Mouse (Mus musculus): ENCODE data around the gene Thbs2. TPM values are rescaled to one million over a fixed set of nuclear protein-coding genes. Genes with fewer than 3 reads are reported as not detected.

The Thbs2 gene
- total RNA-seq, 1 experiment from 2014 or later, result 1.7 TPM

DNA sequence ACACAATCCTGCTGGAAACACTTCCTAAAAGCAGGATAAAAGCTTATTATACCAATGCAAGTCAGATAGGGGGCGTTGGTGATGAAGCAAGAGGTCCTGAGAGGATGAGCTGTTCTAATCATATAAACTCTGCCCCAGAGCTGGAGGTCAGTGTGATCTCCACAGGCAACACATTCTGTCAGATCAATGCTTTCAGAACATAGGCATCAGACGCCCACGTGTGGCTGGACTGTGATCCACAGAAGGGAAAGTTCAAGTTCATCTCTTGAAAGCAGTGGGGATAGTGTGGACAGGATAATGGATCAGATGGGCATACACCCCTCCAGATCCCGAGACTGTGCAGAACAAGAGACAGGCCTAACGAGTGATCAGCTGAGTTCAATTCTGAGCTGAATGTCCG lies 4.2 kb upstream of the Thbs2 start:
- ATAC-seq (replicated peaks; ENCODE audit: low read depth, poor library complexity, severe bottlenecking), result no peak

DNA sequence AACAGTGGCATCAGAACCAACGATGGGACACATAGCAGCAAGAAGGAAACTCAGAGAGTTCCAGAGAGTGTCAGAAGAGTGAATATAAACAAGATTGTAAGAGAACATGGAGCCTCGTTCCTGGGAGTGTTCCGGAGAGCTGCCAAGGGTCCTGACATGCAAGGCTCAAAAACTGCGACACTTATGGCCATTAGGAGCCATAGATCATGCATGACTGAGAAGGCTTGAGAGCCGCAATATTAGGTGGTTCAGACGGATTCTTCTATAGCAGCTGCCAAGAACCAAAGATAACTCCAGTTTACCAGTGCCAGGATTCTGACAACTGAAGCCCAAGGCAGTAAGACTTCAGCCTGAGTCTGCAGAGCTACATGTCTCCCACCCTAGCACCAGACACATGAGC lies 3.1 kb upstream of the Thbs2 start:
- ATAC-seq (replicated peaks; ENCODE audit: low read depth, poor library complexity, severe bottlenecking), result no peak

DNA sequence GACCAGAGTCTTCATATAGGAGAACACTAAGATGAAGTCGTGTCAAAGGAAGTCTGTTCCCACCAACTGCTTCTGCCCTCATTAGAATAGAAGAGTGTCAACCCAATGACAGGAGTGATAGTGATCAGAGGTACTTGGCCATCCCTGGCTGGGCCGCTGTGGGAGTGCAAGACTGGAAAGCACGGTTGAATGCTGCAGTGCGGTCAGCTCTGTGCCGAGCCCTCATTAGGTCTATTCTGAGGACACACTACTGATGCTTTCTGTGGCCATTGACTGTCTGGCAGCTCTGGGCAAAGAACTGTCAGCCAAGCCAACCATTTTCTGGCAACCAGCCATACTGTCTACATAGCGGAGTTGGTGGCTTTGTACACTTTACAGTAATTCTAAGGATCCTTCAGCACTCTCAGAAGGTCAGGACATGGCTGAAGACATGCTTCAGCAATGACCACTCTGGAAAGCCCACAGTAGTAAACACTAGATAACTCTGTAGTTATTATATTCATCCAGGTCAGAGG lies 2.3 kb upstream of the Thbs2 start:
- ATAC-seq (replicated peaks; ENCODE audit: low read depth, poor library complexity, severe bottlenecking), result no peak

DNA sequence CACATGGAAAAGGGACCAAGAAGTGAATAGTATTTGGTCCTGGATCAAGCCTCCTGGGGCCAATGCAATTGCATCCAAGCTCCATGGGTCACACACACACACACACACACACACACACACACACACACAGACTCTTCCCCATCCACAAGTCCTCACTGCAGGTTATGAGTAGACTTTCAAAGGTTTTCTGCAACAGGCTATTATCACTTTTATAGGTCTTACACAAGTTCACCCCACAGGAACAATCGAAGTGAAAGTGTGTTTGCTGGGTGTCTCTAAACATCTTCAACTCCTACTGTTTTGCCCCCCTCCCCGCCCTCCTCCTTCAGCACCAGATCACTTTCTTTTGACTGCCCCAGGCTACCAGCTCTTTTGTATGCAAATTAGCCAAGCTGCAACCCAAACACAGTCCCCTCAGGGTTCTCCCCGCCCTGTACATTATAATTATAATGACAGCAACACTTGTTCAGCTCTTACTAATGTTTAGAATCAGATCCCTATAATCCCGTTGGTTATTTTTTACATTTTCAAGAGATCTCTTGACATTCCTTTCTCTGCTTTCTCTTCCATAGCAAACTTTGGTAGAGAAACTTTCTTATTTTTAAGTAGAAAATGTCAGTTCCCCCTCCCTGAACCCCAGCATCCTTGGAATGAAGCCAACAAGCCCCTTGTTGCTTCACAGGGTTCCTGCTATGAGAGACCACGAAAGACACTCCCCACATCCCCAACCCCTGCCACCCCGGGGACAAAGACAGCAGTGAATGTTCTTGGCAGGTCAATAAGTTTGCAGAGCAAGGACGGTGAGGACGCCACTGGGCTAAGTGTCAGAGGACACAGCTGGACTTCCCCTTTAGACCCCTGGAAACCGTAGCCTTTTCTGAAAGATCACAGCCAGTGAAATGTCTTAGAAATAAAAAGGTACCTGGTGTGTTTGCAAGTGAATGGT lies 714 bp downstream of the Thbs2 start:
- peak; percentile 37 for ATAC-seq (replicated peaks; ENCODE audit: low read depth, poor library complexity, severe bottlenecking)

DNA sequence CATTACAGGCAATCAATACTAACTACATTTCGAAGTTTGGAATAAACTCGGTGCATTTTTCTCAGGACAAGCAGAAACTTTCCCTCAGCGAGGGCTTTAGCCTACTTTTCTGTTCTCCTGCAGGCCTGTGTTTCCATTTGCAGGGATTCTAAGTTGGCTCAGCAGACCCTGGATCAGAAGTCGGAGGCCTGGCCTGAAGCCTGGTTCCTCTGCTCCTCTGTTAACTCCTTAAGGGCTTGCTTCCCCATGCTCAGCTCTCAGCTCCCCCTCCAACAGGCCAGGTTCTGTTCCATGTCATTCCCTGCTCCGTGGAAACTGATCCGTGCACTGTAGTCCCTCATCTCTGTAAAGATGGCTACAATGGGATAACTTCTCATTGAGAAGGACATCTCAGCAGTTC lies 2.1 kb downstream of the Thbs2 start:
- ATAC-seq (replicated peaks; ENCODE audit: low read depth, poor library complexity, severe bottlenecking), result no peak

DNA sequence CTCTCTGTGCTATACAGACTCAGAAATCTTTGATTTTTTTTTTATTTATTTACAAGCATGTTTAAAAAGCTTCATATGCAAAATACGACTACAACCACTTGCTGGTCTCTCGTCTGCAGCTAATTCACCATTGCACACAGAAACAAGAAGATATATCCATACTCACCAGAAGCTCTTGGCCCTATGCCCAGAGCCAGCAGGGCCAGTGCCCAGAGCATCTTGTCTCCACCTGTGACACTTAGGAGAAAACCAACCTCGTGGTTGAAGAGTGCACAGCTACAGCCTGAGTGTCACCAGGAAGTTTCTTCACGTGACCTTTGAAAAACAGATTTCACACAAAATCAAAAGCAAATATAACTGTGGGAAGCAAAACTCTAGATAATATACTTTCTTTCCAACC lies 2.8 kb downstream of the Thbs2 start:
- ATAC-seq (replicated peaks; ENCODE audit: low read depth, poor library complexity, severe bottlenecking), result no peak

DNA sequence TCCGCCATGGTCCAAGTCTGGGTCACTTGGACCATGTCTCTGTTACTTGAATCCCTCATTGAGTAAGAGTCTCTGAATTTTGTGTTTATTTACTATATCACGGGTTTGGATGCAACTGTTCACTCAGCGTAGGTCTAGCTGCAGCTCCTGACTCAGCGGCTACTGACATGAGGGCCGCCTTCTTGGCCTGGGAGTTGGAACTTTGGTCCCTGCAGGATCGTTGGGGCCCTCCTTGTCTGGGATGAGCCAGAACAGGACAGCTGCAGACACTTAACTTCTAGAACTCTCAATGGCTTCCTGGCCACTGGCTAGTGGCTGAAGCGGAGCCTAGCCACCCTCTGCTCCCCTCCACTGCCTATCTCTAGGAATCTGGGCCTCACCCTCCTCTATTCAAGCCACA lies 11.2 kb downstream of the Thbs2 start:
- ATAC-seq (replicated peaks; ENCODE audit: low read depth, poor library complexity, severe bottlenecking), result no peak

DNA sequence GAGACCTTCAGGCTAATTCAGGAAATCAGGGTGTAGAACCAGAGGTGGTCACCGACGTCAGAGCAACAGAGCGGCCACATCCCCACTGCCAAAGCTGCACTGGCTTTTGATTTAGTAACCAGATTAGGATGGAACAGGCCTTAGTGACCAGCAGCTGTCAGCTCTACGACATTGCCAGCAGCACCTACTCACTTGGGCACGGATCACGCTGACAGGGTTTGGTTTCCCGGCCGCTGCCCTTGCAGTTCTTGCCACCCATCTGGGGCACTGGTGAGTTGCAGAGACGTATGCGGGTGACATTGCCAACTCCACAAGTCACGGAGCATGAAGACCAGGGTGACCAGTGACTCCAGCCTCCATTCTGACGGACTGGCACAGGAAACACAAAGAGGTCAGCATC lies 13.0 kb downstream of the Thbs2 start:
- ATAC-seq (replicated peaks; ENCODE audit: low read depth, poor library complexity, severe bottlenecking), result no peak

DNA sequence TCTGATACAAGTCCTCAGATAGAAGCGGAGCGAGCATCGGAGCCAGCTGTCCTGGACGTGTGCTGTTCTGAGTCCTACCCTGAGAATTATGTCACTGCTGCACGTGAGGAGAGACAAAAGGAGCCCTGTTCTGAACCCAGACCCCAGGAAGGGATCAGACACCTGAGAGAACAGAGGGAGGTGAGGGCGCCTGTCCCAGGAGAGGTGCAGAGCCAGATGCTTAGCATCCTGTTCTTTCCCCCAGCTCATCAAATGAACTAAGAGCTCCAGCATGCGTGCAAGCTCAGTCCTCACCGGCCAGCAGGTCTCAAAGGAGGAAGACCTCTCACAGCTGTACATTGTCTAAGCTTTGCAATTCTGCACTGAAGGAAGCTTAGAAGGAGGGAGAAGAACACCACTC lies 16.8 kb downstream of the Thbs2 start:
- ATAC-seq (replicated peaks; ENCODE audit: low read depth, poor library complexity, severe bottlenecking), result no peak

DNA sequence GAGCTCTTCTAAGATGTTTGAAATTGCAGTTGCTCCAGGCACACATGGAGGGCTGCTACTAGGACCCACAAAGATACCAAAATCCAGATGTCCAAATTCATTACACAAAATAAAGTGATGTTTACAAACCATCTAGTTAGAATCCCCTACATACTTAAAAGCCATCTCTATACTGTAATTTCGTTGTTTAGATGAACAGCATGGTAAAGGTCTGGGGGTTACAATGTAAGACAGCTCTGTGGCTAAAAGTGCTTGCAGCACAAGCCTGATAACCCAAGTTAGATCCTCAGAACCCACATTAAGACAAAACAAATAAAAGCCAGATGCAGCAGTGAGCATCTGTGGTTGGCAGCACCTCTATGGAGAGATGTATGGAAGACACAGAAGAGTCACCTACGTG lies 18.5 kb downstream of the Thbs2 start:
- ATAC-seq (replicated peaks; ENCODE audit: low read depth, poor library complexity, severe bottlenecking), result no peak

DNA sequence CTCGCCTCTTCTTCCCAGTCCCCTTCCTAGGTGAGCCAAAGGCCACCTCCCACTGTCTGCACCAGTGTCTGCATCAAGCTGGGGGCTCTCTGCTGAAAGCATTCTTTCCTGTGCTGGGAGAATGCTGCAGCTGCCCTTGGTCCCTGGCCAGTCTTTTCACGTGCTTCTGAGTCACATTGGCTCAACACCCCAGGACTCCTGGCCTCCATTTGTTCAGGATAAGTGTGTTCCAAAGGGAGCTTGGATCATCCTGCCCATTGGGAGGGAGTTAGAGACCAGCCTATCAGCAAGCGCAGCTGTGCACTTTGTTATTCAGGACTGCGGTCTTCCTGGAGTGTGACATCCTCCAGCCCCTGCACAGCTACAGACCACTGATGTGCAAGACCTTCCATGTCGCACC lies 21.6 kb downstream of the Thbs2 start:
- no peak for ATAC-seq (replicated peaks; ENCODE audit: low read depth, poor library complexity, severe bottlenecking)

DNA sequence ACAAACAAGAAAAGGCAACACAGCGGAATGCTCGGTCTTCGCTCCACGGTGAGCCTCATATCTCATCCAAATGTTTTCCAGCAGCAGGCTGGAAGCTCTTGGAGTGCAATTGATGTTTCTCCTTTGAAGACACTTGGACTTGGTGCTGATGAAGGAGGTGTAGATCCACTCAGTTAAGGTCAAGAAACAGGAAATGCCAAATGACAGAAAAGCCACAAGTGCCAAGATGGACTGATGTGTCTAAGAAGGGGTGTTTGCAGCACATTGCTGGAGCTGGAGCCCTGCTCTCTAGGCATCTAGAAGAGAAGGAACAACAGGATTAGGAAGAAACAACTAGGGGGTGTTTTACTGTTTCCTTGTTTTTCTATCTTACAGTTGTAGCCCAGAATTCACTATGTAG lies 26.8 kb downstream of the Thbs2 start:
- ATAC-seq (replicated peaks; ENCODE audit: low read depth, poor library complexity, severe bottlenecking), result no peak

DNA sequence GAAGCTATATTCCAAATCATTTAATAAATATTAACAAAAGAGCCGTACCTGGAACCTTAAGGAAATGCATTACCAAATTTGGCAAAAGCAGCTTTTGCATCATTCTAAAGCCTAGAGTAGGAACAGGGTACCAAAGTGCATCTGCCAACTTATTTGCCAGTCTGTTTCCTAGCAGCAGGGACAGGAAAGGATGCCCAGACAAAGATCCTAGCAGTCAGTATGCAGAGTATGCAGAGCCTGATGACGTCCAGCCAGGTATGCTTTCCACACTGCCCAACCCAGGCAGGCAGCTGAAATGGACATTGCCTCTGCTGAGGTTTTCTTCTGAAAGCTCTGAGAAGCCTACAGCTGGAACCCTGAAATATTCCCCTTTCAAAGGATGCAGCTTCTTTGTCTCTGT lies 27.6 kb downstream of the Thbs2 start:
- ATAC-seq (replicated peaks; ENCODE audit: low read depth, poor library complexity, severe bottlenecking), result no peak

DNA sequence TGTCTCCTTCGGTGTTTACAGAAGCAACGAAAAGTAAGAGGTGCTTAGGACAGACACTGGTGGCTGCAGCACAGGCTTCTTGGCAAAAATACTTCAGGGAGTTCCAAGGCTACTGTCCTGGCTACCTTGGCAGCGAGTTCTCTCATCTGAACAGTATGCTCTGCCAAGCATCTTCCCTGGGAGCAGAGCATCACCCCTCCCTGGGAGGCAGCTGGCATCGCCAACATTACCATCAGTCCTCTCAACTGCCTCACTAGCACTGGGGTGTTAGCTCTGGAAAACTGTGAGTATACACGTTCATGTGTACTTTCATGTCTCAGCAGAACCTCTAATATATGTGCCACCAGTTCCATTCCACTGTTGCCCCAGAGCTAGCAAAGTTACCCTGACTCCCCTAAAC lies 30.7 kb downstream of the Thbs2 start:
- no peak for ATAC-seq (replicated peaks; ENCODE audit: low read depth, poor library complexity, severe bottlenecking)

DNA sequence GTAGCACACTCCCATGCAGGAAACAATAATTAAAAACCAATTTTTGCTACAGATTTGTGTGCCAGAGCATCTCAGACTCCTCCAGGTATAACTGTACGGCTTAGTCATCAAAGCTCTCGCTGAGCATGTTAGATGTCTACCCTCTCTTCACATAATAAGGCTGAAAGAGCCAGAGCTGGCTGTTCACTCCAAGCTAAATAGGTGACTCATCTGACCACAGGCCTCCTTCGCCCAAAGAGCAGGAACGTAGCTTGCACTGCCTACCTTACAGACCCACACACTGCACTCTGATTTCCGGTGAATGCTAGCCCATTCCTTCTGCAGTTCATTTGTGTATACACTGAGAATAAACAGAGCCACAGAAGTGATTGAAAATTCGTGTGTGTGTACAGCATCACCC lies 31.6 kb downstream of the Thbs2 start:
- ATAC-seq (replicated peaks; ENCODE audit: low read depth, poor library complexity, severe bottlenecking), result no peak

DNA sequence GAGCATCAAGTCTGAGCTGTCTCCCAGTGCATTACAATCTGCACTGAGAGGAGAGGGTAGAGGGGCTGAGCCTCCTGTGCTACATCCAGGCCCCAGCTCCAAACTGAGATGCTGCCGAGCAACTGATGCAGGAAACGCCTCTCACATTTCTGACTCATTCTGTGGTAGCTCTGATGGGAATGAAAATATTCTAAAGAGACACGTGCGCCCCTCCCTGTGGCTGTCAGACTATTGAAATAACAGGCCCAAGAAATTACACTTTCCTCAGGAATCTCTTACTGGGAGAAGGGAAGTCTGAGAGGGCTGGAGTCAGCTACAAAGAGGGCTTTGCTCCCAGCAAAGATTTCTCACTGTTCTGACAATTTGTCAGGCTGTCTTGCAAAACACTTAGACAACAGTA lies 34.3 kb downstream of the Thbs2 start:
- ATAC-seq (replicated peaks; ENCODE audit: low read depth, poor library complexity, severe bottlenecking), result no peak

DNA sequence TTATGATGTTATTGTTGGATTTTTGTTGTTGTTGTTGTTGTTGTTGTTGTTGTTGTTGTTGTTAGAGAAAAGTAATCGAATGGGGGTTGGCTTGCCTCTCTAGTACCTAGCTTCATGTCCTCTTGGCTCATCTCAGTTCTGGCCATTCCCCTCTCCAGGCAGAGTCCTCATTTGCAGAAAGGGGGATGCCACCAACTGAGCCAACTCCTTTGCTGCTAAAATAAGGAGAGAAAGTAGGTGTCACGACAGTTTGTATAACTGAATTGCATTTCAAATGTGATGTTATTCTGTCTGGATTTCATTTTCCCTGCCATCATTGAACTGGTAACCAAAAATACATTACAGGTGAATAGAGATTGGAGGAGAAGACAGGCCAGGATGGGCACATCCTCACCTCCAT lies 35.9 kb downstream of the Thbs2 start:
- ATAC-seq (replicated peaks; ENCODE audit: low read depth, poor library complexity, severe bottlenecking), result no peak

DNA sequence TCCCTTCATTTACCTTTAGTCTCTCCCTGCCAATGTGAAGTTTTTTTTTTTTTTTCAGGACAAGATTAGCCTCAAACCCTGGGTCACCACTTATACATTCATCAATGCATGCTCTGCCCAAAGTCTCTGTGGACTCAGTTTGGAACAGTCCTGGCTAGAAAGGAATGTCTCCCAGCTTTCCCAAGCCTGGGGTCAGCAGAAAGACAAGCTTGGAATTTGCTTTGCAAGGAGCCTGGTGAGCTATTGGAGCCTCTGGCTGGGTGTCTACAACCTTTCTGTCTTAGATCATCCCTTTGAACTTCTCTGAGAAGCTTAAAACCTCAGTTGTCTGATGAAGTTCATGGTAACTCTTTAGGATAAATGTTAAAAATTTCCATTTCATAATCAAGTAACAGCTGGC lies 36.9 kb downstream of the Thbs2 start:
- ATAC-seq (replicated peaks; ENCODE audit: low read depth, poor library complexity, severe bottlenecking), result no peak

DNA sequence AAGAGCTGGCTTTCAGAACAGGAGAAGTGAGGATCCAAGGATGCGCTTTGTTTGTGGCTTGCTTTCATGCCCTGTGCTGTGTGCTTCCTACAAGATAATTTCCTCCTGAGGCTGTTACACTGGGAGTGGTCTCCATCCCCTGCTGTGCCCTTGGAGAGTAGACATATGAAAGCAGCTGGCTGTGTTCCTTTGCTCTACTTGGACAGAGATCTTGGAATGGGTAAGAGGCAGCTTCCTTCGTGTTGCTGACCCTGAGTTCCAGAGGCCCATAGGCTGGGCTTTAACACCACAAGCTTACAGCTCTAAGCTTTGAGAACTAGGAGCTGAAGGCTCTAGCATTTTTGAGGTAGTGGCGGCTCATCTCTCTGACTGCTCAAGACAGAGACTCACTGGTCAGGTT lies 39.1 kb downstream of the Thbs2 start:
- no peak for ATAC-seq (replicated peaks; ENCODE audit: low read depth, poor library complexity, severe bottlenecking)

DNA sequence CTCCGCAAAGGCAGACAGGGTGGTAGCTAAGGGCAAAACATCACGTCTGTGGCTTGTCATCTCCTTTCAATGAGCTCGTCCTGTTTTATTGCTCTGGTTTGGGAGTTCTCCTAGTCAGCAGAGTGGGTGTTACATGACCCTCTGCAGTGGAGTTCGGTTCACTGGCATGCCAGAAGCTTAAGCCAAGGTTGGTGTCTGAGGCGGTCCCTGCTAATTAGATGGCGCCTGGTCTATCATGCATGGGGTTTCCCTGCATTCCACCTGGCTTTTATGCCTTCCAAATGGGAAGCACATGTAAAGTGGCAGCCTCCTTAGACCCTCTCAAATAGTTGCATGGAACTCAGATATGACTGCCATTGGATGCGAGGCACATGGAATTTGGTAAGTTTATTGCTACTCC lies 42.0 kb downstream of the Thbs2 start:
- ATAC-seq (replicated peaks; ENCODE audit: low read depth, poor library complexity, severe bottlenecking), result no peak

DNA sequence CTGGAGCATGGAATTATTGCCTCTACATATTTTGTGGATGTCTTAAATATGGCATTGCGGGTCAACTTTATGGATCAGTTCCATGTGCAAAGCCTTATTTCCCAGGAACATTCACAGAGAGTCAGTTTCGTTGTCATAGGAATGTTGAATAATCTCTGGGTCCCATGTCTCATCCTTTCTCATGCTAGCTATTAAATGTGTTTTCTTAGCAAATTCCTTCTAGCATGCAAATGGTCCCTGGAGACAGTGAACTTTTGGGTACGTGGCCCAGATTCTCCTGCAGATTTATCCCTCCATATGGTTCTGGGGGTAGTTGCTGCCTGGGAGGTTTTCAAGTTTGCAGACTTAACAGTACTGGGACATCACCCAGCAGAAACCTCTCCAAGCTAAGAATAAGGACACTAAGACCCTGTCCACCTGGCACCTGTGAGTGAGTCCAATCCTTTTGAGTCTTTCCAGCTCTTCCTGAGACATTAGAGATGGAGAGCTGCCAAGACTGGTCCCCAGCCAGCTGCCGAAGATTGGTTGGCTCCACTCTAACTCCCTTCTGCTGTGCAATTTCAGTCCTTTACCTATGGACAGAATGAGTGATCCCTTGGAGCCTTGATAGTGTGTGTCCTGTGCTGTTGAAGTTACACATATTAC lies 45.9 kb downstream of the Thbs2 start:
- ATAC-seq (replicated peaks; ENCODE audit: low read depth, poor library complexity, severe bottlenecking), result no peak

DNA sequence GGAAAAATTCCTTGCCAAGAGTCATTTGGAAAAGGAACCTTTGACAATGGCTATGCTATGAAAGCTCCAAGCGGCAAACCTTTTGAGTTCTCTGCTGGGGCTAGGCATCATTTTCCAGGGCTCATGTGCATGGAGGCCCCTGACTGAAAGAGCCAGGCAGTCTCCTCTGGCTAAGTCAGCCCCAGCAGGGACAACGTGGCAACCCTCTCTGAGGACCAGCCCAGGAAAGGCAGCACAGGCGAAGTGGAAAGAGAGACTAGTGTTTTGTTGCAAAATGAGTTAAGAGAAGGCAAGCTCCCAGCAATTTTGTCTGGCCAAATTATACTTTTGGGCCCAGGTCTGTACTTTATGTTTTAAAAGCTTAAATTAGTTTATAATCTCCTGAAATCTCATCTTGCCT lies 50.0 kb downstream of the Thbs2 start:
- no peak for ATAC-seq (replicated peaks; ENCODE audit: low read depth, poor library complexity, severe bottlenecking)
